Mouse (Mus musculus): Measurements from ENCODE around the gene Gm45713.

The Gm45713 gene

GRCm38 (mm10) chr7:45092828-45093515 is 43.1 kb downstream of the Gm45713 start:
- DNase-seq: no peak

GRCm38 (mm10) chr7:45092048-45092447 is 44.0 kb downstream of the Gm45713 start, which contains the start of gene Rcn3:
Rcn3 (minus strand) TSS chr7:45092221.
- peak; percentile 91 for DNase-seq

- peak; percentile 42 for DNase-seq
Measured at GRCm38 (mm10) chr7:45091001-45091990, 44.7 kb downstream of the Gm45713 start.

GRCm38 (mm10) chr7:45090251-45090977 is 45.6 kb downstream of the Gm45713 start:
- DNase-seq: no peak

- no peak for DNase-seq
Measured at GRCm38 (mm10) chr7:45088597-45088996, 47.4 kb downstream of the Gm45713 start.

GRCm38 (mm10) chr7:45086084-45086483 is 49.9 kb downstream of the Gm45713 start:
- DNase-seq: no peak

GRCm38 (mm10) chr7:45083300-45083890 is 52.6 kb downstream of the Gm45713 start:
- no peak for DNase-seq

GRCm38 (mm10) chr7:45082401-45083299 is 53.4 kb downstream of the Gm45713 start:
- DNase-seq: peak; percentile 73

GRCm38 (mm10) chr7:45081016-45081415 is 55.0 kb downstream of the Gm45713 start:
- DNase-seq: no peak

GRCm38 (mm10) chr7:45079856-45080255 is 56.2 kb downstream of the Gm45713 start:
- peak; percentile 93 for DNase-seq

- DNase-seq: peak; percentile 83
Measured at GRCm38 (mm10) chr7:45078513-45078912, 57.5 kb downstream of the Gm45713 start.

GRCm38 (mm10) chr7:45077829-45078228 is 58.2 kb downstream of the Gm45713 start:
- DNase-seq: no peak

- no peak for DNase-seq
Measured at GRCm38 (mm10) chr7:45077322-45077721, 58.7 kb downstream of the Gm45713 start.

GRCm38 (mm10) chr7:45076501-45076900 is 59.5 kb downstream of the Gm45713 start:
- no peak for DNase-seq

All from kidney, postnatal 14 days (tissue).